Mouse (Mus musculus) liver, adult (tissue): ENCODE measurements around the gene Zbtb7b.

Source experiments
- GATA4 ChIP-seq: IDR thresholded peaks from 2 replicates; pipeline ENCODE4 v1.6.1; 2014; ENCODE audit warnings: mild to moderate bottlenecking, low read length; ENCODE audit not compliant: insufficient replicate concordance

Gene Zbtb7b

GRCm38 (mm10) chr3:89386438-89387420 lies 7.8 kb downstream of the Zbtb7b start:
- TF ChIP-seq GATA4 = no peak

GRCm38 (mm10) chr3:89385451-89385850 lies 9.1 kb downstream of the Zbtb7b start:
- no peak for TF ChIP-seq GATA4

DNA sequence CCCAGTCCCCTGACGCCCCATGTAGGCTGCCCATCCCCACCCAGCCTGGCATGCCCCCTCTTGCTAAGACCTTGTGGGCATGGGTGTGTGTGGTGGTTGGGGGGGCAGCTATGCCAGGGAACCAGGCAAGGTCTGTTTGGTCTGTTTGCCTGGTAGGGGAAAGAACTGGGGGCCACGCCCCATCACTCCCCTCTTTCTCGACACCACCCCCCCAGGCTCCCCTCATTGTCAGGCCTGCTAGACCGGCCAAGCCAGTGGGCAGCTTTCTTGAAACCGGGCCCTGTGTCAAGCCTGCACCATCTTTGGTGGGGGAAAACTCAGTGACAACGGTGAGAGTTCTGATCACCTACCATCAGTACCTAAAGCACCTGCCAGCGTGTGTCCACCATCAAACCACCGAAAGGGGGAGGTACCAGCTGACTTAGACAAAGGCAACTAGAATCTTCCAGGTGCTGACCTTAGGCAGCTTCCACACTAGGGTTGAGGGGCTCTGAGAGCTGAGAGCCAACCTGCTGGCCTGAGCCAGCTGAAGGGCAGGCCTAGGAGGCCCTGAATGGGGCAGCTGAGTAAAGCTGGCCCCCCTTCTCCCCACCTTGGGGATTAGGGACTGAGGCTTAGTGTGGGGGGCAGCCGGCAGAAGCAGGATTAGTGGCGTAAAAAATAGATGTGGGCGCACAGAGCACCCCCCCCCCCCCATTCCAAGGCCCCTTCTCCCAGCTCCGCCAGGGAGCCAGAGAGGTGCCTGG lies 10.1 kb downstream of the Zbtb7b start:
- no peak for TF ChIP-seq GATA4

- TF ChIP-seq GATA4 = no peak
Observed at GRCm38 (mm10) chr3:89383651-89384255, 10.8 kb downstream of the Zbtb7b start.

- no peak for TF ChIP-seq GATA4
Observed at GRCm38 (mm10) chr3:89382950-89383349, 11.6 kb downstream of the Zbtb7b start.

- no peak for TF ChIP-seq GATA4
Observed at GRCm38 (mm10) chr3:89382033-89382882, 12.3 kb downstream of the Zbtb7b start.

DNA sequence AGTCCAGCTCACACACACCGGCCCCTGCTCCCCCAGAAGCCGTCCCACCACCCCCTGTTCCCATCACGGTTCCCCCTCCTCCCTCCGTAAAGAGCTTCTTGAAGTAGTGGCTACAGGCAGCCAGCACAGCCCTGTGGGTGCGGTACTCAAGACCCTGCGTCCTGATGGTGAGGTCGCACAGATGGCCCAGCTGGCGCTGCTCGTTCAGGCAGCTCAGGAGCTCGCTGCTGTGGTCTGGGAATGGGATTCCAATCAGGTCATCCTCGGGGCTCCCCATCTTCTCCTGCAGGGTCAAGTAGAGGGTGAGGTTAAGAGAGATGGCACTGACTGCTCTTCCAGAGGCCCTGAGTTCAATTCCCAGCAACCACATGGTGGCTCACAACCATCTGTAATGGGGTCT lies 13.3 kb downstream of the Zbtb7b start:
- no peak for TF ChIP-seq GATA4

GRCm38 (mm10) chr3:89380711-89381110 lies 13.9 kb downstream of the Zbtb7b start:
- no peak for TF ChIP-seq GATA4

- TF ChIP-seq GATA4 = no peak
Observed at GRCm38 (mm10) chr3:89380291-89380690, 14.3 kb downstream of the Zbtb7b start.

DNA sequence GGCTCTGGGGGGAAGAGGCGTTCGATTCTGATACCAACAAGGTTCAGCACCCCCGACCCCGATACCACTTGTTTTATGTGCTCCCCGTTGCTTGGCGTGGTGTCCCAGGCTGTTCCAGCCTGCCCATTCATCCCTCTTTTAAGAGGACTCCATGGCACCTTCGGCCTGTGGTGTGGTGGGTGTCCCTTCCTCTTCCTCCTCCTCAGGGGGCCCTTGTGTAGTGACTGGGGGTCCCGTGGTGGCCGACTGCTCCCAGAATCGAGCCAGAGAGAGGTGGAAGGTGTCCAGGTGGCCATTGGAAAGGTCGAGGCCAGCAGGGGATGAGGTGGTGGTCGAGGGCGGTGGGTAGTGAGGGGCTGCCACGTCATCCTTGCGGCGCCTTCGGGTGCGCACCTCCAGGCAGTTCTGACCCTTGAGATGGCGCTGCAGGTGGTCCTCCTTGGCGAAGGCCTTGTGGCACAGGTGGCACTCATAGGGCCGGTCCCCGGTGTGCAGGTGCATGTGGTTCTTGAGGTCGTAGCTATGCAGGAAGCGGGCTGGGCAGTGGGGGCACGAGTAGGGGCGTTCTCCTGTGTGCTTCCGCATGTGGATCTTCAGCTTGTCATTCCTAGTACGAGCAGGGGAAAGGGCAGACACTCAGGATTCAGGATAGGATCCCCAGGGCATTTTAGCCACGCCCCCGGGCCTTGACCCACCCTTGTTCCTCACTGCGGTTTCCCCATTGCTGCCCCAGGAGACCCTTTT lies 15.0 kb downstream of the Zbtb7b start:
- TF ChIP-seq GATA4 = no peak

DNA sequence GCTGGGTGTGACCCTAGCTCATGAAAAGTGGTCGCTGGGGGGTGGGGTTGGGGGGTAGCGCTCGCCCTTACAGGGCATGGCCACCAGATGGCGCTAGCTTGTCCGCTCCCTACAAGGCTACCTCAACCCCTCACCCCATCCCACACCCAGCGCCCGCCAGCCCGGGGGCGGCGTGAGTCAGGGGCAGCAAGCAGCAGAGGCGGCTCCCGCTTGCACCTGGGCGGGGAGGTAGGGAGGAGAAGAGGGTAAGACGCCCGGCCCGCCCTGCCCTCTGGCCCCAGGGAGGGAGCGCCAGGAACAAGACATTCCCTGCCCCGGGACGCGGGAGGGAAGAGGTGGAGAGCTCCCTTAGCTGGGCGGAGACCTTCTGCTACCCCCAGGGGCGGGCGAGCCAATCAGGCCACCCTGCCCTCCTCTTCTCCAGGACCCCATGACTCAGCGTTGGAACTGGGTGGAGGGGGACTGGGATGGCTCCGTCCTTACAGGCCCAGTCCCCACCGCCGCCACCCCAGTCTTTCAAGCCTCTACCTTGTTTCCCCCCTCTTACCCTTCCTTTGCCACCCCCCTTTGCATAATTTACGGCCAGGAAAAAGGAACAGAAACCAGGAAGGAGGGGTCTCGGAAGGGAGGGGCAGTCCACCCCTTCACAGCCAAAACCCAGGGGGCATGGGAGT lies 16.0 kb downstream of the Zbtb7b start:
- TF ChIP-seq GATA4 = no peak

DNA sequence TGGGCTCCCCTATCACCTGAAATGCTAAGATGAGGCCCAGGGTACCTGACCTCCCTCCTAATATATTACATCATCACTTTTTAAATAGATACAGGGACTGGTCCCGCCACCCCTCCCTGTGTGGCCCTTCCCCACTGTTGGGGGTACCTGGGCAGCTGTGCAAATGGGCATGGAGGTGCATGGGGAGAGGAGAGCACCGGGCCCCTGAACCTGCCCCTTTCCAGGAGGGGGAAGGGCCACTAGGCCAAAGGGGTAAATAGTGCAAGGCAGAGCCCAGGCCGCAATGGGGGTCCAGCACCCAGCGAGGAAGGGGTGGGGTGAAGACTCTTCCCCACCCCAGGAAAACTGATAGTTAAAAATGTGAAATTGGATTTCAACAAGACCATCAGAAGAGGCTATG lies 16.7 kb downstream of the Zbtb7b start:
- TF ChIP-seq GATA4 = no peak

GRCm38 (mm10) chr3:89373581-89374231 lies 20.9 kb downstream of the Zbtb7b start:
- TF ChIP-seq GATA4 = no peak

DNA sequence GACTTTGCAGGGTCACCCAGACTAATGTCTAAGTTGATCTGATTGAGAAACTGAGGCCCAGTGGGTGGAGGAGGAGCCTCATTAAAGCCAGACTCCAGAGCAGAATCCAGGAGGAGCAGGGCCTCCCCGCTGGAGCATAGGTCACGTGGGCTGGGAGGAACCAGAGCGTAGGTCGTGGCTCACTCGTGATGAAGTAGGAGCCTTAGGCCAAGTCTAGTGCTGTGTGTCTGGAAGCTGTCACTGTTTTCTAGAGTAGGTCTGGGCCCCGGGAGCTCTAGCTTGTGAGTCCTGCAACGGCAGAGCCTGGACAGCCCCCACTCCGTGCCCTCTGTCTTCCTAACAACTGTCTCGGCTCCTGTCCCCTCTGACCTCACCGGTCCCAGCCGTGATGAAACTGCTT lies 27.2 kb downstream of the Zbtb7b start:
- no peak for TF ChIP-seq GATA4
